Mouse (Mus musculus) midbrain, embryonic 11.5 days (tissue): ENCODE data around the gene 1700003H04Rik. TPM values are rescaled to one million over a fixed set of nuclear protein-coding genes. Genes with fewer than 3 reads are reported as not detected.

ENCODE experiments used
- ATAC-seq: fragments of 200-750 bp; cut with Nextera tagmentation; 2 replicates; pipeline ENCODE4 v1.8.0; 2017; ENCODE audit warnings: moderate TSS enrichment, moderate library complexity; ENCODE audit not compliant: low FRiP score
- DNase-seq: peaks from one replicate; pipeline ENCODE4 v3.0.0; 2015; ENCODE audit warnings: low spot score; ENCODE audit errors: missing footprints
- H3K27ac ChIP-seq: fragments of 300-500 bp; sonication (generic); 2 replicates; pipeline ENCODE4 v1.5.1; 2014; ENCODE audit warnings: low read depth, low read length
- H3K27me3 ChIP-seq: fragments of 300-500 bp; sonication (generic); 2 replicates; pipeline ENCODE4 v1.6.1; 2014; ENCODE audit warnings: mild to moderate bottlenecking, low read length, moderate library complexity, mixed read lengths; ENCODE audit not compliant: control insufficient read depth, insufficient read depth
- H3K36me3 ChIP-seq: fragments of 300-500 bp; sonication (generic); 2 replicates; pipeline ENCODE4 v1.6.1; 2014; ENCODE audit warnings: mild to moderate bottlenecking, low read length, moderate library complexity, mixed read lengths; ENCODE audit not compliant: control insufficient read depth, insufficient read depth
- H3K4me1 ChIP-seq: fragments of 300-500 bp; sonication (generic); 2 replicates; pipeline ENCODE4 v1.6.1; 2014; ENCODE audit warnings: low read length; ENCODE audit not compliant: control insufficient read depth, insufficient read depth
- H3K4me2 ChIP-seq: fragments of 300-500 bp; sonication (generic); 2 replicates; pipeline ENCODE4 v1.6.1; 2014; ENCODE audit warnings: mild to moderate bottlenecking, moderate library complexity
- H3K4me3 ChIP-seq: fragments of 300-500 bp; sonication (generic); 2 replicates; pipeline ENCODE4 v1.5.1; 2014; ENCODE audit warnings: low read depth, low read length
- H3K9ac ChIP-seq: fragments of 300-500 bp; sonication (generic); 2 replicates; pipeline ENCODE4 v1.6.1; 2014; ENCODE audit warnings: low read length
- H3K9me3 ChIP-seq: fragments of 300-500 bp; sonication (generic); 2 replicates; pipeline ENCODE4 v1.6.1; 2016; ENCODE audit warnings: low read length; ENCODE audit not compliant: control insufficient read depth
- WGBS: fragments of 180-500 bp; shearing (Covaris S2); extraction: QIAGEN DNeasy Blood & Tissue Kit; methylation state at CpG from one replicate; pipeline ENCODE4 v1.1.7; 2014; 5-methylcytosine and 5-hydroxymethylcytosine counted together
- polyA plus RNA-seq: library from polyadenylated mRNA; unstranded; fragments of >200 nt; fragmentation: Nextera tagmentation; extraction: Ambion mirVana; gene quantifications from 2 replicates; pipeline ENCODE4 v1.2.1, GENCODE M21; 2014

1700003H04Rik gene
- polyA plus RNA-seq, 1 experiment from 2014 or later = not detected

DNA sequence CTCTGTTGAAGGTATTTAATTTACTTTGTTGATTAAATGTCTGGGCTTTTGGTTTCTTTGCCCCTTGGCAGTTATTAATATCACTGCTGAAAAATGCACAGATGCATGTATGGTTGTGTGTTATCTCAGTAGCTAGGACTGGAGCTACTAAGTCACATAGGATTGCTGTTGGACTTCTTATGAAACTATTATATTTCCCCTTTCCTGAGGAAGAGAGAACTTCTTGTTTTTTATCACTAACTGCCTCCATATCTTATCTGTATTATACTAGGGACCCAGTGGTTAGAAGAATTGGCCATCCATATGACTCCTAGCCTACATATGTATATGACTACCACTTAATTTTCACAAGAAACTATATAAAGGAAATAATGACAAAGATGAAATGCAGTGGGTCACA lies 24.9 kb downstream of the 1700003H04Rik start:
- Histone ChIP-seq H3K36me3 (no peaks in the 10 kb centered on the region), H3K4me3 (no peak overlapping the region), H3K9me3 (no peaks in the 10 kb centered on the region), H3K4me1 (no peaks in the 10 kb centered on the region), H3K27me3 (no peaks in the 10 kb centered on the region), H3K4me2 (no peak overlapping the region), H3K9ac (no peak overlapping the region), H3K27ac (no peak overlapping the region)
- no peak for DNase-seq
- no peak for ATAC-seq

- no peak overlapping the region for H3K4me3 ChIP-seq
- H3K4me2 ChIP-seq = no peak overlapping the region
- 91% methylated on average over 2 of the region's 2 CpGs for WGBS
- no peak overlapping the region for H3K9ac ChIP-seq
- DNase-seq (no peak), ATAC-seq (no peak)
- no peaks in the 10 kb centered on the region for H3K36me3 ChIP-seq
- no peak overlapping the region for H3K27ac ChIP-seq
- no peaks in the 10 kb centered on the region for H3K27me3 ChIP-seq
- no peaks in the 10 kb centered on the region for H3K9me3 ChIP-seq
- H3K4me1 ChIP-seq = no peaks in the 10 kb centered on the region
Measured at GRCm38 (mm10) chr3:124555092-124555491, 25.8 kb downstream of the 1700003H04Rik start.

DNA sequence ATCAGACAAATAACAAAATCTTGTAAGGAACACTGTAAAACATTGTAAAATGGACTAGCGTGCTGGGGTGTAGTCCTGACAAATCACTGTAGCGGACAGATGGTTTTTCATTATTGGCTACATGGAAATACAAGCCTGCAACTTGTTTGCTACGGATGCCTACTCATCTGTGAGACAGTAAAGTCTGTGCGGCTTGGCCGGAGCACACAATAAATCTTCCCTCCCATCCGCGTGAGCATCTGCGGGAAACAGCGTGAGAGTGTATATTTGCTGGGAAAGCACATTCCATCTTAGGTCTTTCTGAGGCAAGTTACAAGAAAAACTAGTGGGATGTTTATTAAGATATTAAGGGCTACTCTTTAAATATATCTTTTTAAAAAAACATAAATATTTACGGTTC lies 32.0 kb downstream of the 1700003H04Rik start:
- no peak overlapping the region for H3K9ac ChIP-seq
- H3K9me3 ChIP-seq = no peaks in the 10 kb centered on the region
- ATAC-seq = no peak
- H3K27ac ChIP-seq = no peak overlapping the region
- H3K4me2 ChIP-seq = no peak overlapping the region
- WGBS = 90% methylated on average over 10 of the region's 10 CpGs
- no peak for DNase-seq
- H3K4me1 ChIP-seq = no peaks in the 10 kb centered on the region
- H3K36me3 ChIP-seq = no peaks in the 10 kb centered on the region
- H3K4me3 ChIP-seq = no peak overlapping the region
- no peaks in the 10 kb centered on the region for H3K27me3 ChIP-seq

- Histone ChIP-seq H3K9me3 (no peaks in the 10 kb centered on the region), H3K4me2 (no peak overlapping the region), H3K4me3 (no peak overlapping the region), H3K9ac (no peak overlapping the region), H3K27me3 (no peaks in the 10 kb centered on the region), H3K36me3 (no peaks in the 10 kb centered on the region), H3K4me1 (no peaks in the 10 kb centered on the region), H3K27ac (no peak overlapping the region)
- no peak for ATAC-seq
- WGBS = 85% methylated on average over 2 of the region's 2 CpGs
- DNase-seq = no peak
Measured at GRCm38 (mm10) chr3:124538260-124538659, 42.6 kb downstream of the 1700003H04Rik start.

DNA sequence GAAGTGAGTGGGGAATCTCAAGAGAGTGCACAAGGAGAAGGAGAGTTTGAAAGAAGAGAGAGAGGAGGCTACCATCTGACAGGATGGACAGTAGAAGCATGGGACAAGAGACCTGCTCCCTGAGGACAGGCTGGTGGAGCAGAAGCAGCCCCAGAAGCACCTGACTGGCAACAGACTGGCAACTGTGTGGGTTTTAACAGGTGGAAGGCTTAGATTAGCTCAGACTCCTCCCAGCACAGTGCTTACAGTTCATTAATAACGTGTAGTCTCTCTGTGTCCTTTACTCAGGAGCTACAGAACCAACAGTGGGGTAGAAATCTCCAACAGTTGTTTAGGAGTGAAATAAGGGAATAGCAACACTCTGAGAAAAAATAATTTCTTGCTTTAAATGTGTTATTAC lies 44.3 kb downstream of the 1700003H04Rik start:
- DNase-seq = no peak

DNA sequence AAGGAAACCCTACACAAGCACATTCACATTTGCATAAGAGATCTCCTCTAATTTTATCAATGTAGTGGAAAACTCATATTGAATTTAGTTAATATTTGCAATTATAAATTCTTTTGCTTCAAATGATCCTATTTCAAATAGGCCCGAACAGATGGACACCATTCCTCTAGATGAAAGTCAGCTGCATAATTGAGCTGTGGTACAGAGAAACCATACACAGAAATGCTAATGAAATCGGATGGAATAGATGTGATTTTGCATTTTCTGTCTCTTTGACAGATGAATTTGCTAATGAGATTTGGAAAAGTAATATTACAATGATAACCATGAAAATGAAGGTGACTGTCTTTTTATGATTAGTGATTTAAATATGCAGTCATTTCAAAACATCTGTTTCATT lies 62.1 kb downstream of the 1700003H04Rik start:
- WGBS = 88% methylated on average over 2 of the region's 2 CpGs
- Histone ChIP-seq H3K27me3 (no peaks in the 10 kb centered on the region), H3K4me3 (no peak overlapping the region), H3K4me2 (no peak overlapping the region), H3K9me3 (no peaks in the 10 kb centered on the region), H3K4me1 (no peaks in the 10 kb centered on the region), H3K36me3 (no peaks in the 10 kb centered on the region), H3K9ac (no peak overlapping the region), H3K27ac (no peak overlapping the region)
- no peak for DNase-seq
- no peak for ATAC-seq

More for the DNA sequence above, 44.3 kb downstream of the 1700003H04Rik start:
- Histone ChIP-seq H3K4me3 (no peak overlapping the region), H3K9me3 (no peaks in the 10 kb centered on the region), H3K27ac (no peak overlapping the region), H3K36me3 (no peaks in the 10 kb centered on the region), H3K9ac (no peak overlapping the region), H3K27me3 (no peaks in the 10 kb centered on the region), H3K4me1 (no peaks in the 10 kb centered on the region), H3K4me2 (no peak overlapping the region)
- 63% methylated on average over 1 of the region's 1 CpGs for WGBS
- ATAC-seq = no peak

Other genes with a start within 250 kb of the 1700003H04Rik start
- not detected in 2 replicates for gene 1700006A11Rik, start 155.1 kb downstream of the 1700003H04Rik start, polyA plus RNA-seq